Mouse (Mus musculus) thymus, adult 2 months (tissue): Measurements from ENCODE around the gene Timm9. TPM values are rescaled to one million over a fixed set of nuclear protein-coding genes. Genes with fewer than 3 reads are reported as not detected.

Experiments used
- DNase-seq: peaks from one replicate; pipeline ENCODE4 v3.0.0; 2021
- H3K27ac ChIP-seq: fragments of 200-500 bp; 2 replicates; pipeline ENCODE4 v1.5.1; 2012; ENCODE audit warnings: low read length, control low read depth; ENCODE audit not compliant: control insufficient read depth, insufficient read depth
- H3K27me3 ChIP-seq: fragments of 200-500 bp; 2 replicates; pipeline ENCODE4 v1.6.1; 2012; ENCODE audit warnings: mild to moderate bottlenecking, low read length, moderate library complexity, mixed read lengths; ENCODE audit not compliant: control insufficient read depth, insufficient read depth
- H3K36me3 ChIP-seq: fragments of 200-500 bp; 2 replicates; pipeline ENCODE4 v1.6.1; 2012; ENCODE audit warnings: mild to moderate bottlenecking, low read length, moderate library complexity; ENCODE audit not compliant: control insufficient read depth, insufficient read depth
- H3K4me1 ChIP-seq: fragments of 200-500 bp; replicated peaks from 2 replicates; pipeline ENCODE4 v1.6.1; 2012; ENCODE audit warnings: low read length; ENCODE audit not compliant: control insufficient read depth, insufficient read depth
- H3K4me3 ChIP-seq: fragments of 200-500 bp; 2 replicates; pipeline ENCODE4 v1.5.1; 2012; ENCODE audit warnings: mild to moderate bottlenecking, low read length, control low read depth, moderate library complexity; ENCODE audit not compliant: control insufficient read depth, insufficient read depth
- CTCF ChIP-seq: fragments of 200-500 bp; IDR thresholded peaks from 2 replicates; pipeline ENCODE4 v1.5.1; 2012; ENCODE audit warnings: mild to moderate bottlenecking, control low read depth, low read length, moderate library complexity, borderline replicate concordance; ENCODE audit not compliant: control insufficient read depth, poor library complexity, insufficient read depth; ENCODE audit errors: extremely low read depth
- POLR2A ChIP-seq: fragments of 200-500 bp; IDR thresholded peaks from 2 replicates; pipeline ENCODE4 v1.6.1; 2012; ENCODE audit warnings: mild to moderate bottlenecking, low read length, control low read depth, moderate library complexity; ENCODE audit not compliant: control insufficient read depth, poor library complexity, insufficient read depth; ENCODE audit errors: extremely low read depth
- WGBS: fragments of 180-500 bp; shearing (Covaris S2); methylation state at CpG from one replicate; pipeline ENCODE4 v1.1.7; 2018; 5-methylcytosine and 5-hydroxymethylcytosine counted together
- polyA plus RNA-seq: library from polyadenylated mRNA; depleted of rRNA; stranded (reverse); fragments of >200 nt; gene quantifications from 2 replicates; pipeline ENCODE4 v1.2.3, GENCODE M21; 2012

Gene Timm9
- polyA plus RNA-seq, 1 experiment = 15.7 TPM

DNA sequence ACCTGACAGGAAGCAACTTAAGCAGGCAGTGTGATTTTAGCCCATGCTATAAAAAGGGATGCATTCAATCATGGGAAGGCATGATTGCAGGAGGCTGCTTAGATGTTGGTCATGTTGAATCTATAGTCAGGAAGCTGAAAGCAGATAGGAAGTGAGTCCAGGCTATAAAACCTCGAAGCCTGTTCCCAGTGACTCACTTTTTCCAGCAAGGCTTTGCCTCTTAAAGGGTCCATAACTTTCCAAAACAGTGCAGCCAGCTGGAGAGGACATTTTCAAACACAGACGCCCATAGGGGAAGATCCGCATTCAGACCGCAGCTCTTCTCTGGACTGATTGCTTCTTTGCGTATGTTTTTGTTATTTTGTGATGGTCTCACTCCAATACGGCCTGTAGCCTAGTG lies 18.5 kb upstream of the Timm9 start:
- no peak for DNase-seq
- H3K4me3 ChIP-seq = no peak overlapping the region
- H3K4me1 ChIP-seq = no peaks in the 10 kb centered on the region
- WGBS = 90% methylated on average over 6 of the region's 6 CpGs
- no peak overlapping the region for H3K27ac ChIP-seq
- TF ChIP-seq POLR2A = no peak
- TF ChIP-seq CTCF = no peak
- H3K36me3 ChIP-seq = peaks cover 54% of the 10 kb centered on the region
- H3K27me3 ChIP-seq = no peaks in the 10 kb centered on the region

- 77% methylated on average over 8 of the region's 8 CpGs for WGBS
- peaks cover 46% of the 10 kb centered on the region for H3K36me3 ChIP-seq
- no peak for DNase-seq
- no peak overlapping the region for H3K4me3 ChIP-seq
- no peak overlapping the region for H3K27ac ChIP-seq
- no peaks in the 10 kb centered on the region for H3K4me1 ChIP-seq
- TF ChIP-seq CTCF (no peak), POLR2A (no peak)
- H3K27me3 ChIP-seq = no peaks in the 10 kb centered on the region
Observed at GRCm38 (mm10) chr12:71150167-71150566, 13.7 kb upstream of the Timm9 start.

DNA sequence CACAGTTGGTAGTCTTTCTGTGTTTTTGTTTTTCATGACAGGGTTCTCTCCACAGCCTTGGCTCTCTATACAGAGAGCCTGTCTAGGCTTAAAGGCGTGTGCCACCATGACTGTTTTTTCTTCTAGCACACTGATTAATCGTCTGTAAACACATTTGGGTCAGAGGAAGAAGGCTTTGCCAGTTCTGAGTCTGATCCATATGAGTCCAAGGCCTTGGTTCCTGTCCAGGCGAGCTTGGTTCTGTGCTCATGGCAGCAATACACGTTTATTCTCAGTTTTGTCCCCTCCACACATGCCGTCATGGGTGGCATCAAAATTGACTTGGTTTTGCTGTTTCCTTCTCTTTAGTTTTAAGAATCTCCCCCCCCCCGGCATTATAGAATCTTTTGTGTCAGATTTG lies 13.0 kb upstream of the Timm9 start:
- Histone ChIP-seq H3K27ac (no peak overlapping the region), H3K4me3 (no peak overlapping the region), H3K36me3 (peaks cover 40% of the 10 kb centered on the region), H3K27me3 (no peaks in the 10 kb centered on the region), H3K4me1 (peaks cover under 1% of the 10 kb centered on the region; the same call in 1 of the 2 replicates)
- 97% methylated on average over 6 of the region's 6 CpGs for WGBS
- TF ChIP-seq POLR2A = no peak
- TF ChIP-seq CTCF = no peak
- no peak for DNase-seq

DNA sequence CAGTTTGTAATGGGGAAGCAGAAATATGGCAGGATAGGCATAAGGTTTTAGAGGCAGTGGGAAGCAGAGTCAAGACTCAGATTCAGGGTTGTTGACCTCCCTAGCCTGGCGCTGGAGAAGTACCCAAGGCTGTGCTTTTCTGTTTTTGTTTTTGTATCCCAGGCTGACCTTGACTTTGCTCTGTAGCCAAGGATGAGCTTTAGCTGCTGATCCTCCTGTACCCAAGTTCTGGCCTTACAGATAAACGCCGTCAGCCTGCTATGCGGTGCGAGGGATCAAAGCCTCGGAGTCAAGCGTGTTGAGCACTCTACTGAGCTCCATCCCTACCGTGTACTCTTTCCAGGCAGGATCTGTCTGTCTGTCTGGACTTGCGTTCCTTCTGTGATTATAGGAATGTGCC lies 12.3 kb upstream of the Timm9 start:
- no peak for DNase-seq
- Histone ChIP-seq H3K36me3 (peaks cover 40% of the 10 kb centered on the region), H3K27me3 (no peaks in the 10 kb centered on the region), H3K4me3 (no peak overlapping the region), H3K27ac (no peak overlapping the region), H3K4me1 (peaks cover 4% of the 10 kb centered on the region; the same call in 1 of the 2 replicates)
- no peak for TF ChIP-seq CTCF
- 99% methylated on average over 9 of the region's 9 CpGs for WGBS

DNA sequence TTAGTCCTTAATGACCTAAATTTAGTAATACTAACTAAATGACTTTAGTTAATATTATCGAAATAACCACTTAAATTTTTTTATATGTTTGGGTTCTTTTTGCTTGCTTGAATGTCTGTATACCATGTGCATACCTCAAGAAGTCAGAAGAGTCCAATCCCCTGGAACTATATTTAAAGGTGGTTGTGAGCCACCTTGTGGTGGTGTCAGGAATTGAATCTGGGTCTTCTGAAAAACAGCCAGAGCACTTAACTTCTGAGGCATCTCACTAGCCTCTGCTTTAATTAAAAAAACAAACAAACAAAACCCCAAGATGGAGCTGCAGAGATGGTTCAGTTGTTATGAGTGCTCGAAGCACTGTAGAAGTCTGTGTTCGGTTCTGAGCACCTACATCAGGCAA lies 11.2 kb upstream of the Timm9 start:
- WGBS = 89% methylated on average over 3 of the region's 3 CpGs
- H3K4me3 ChIP-seq = no peak overlapping the region
- H3K27me3 ChIP-seq = no peaks in the 10 kb centered on the region
- TF ChIP-seq POLR2A = no peak
- TF ChIP-seq CTCF = no peak
- peaks cover 4% of the 10 kb centered on the region; the same call in 1 of the 2 replicates for H3K4me1 ChIP-seq
- H3K27ac ChIP-seq = no peak overlapping the region
- H3K36me3 ChIP-seq = peaks cover 37% of the 10 kb centered on the region
- peak; percentile 56 for DNase-seq

DNA sequence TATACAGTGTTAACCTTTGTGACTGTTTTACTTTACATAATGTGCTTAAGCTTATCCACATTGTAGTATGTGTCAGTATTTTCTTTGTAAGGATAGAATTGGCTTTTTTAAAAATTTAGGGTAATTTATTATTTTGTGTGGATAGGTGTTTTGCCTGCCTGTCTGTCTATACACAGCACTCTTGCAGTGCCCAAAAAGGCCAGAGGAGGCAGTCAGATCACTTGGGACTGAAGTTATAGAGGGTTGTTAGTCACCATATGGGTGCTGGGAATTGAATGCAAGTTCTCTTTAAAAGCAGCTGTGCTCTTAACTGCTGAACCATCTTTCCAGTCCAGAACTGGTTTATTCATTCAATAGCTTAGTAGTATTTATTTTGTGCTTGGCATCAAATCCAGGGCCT lies 4.7 kb upstream of the Timm9 start:
- H3K27me3 ChIP-seq = no peaks in the 10 kb centered on the region
- DNase-seq = no peak
- H3K4me3 ChIP-seq = no peak overlapping the region
- peaks cover 10% of the 10 kb centered on the region for H3K4me1 ChIP-seq
- H3K27ac ChIP-seq = no peak overlapping the region
- peaks cover 8% of the 10 kb centered on the region for H3K36me3 ChIP-seq
- TF ChIP-seq POLR2A = no peak
- TF ChIP-seq CTCF = no peak

DNA sequence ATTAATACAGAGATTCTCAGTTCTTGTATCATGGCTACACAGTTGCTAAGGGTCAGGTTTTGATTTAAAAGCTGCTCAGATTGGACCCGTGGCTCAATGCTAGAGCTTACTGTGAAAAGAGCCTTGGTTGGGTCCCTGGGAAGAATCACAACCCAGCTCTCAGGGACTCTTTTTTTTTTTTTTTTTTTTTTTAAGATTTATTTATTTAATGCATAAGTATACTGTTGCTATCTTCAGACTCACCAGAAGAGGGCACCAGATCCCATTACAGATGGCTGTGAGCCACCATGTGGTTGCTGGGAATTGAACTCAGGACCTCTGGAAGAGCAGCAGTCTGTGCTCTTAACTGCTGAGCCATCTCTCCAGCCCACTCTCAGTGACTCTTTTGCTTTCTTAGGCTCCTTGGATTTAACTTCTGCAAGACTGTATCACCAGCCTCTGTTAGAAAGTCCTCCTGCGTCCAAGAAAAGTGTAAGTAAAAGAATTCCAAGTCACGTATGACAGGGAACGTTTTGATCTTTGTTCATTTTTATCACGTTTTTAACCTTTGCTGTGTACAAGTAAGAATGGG lies 2.9 kb upstream of the Timm9 start:
- TF ChIP-seq POLR2A (no peak), CTCF (no peak)
- Histone ChIP-seq H3K27ac (no peak overlapping the region), H3K4me3 (no peak overlapping the region), H3K4me1 (peaks cover 8% of the 10 kb centered on the region), H3K36me3 (peaks cover 8% of the 10 kb centered on the region), H3K27me3 (no peaks in the 10 kb centered on the region)
- 85% methylated on average over 5 of the region's 5 CpGs for WGBS
- DNase-seq = peak; percentile 30

DNA sequence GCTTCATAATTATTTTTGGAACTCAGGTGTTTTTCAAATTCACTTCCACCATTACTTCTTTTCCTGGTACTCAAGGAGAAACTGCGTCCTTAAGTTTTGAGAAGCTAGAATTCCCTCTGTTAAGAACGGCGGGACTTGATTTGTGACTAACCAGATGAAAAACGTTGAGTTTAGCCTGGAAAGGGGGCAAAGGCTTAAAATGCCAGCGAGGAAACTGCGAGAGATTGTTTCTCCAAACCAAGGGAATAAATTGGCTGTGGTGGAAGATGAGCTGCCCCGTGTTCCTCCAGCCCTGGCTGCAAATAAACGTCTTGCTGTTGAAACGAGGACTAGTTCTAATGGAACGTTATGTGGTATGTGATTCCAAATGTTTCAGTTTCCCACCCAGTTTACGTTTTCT lies 1.2 kb upstream of the Timm9 start:
- Histone ChIP-seq H3K27me3 (no peaks in the 10 kb centered on the region), H3K4me3 (peak overlapping the region; percentile 28), H3K27ac (no peak overlapping the region), H3K4me1 (peaks cover 5% of the 10 kb centered on the region), H3K36me3 (peaks cover 6% of the 10 kb centered on the region)
- DNase-seq = no peak
- under 1% methylated on average over 11 of the region's 11 CpGs for WGBS
- TF ChIP-seq POLR2A = no peak
- TF ChIP-seq CTCF = no peak
